Mouse (Mus musculus): ENCODE data around the gene Rasgrp4. TPM values are rescaled to one million over a fixed set of nuclear protein-coding genes. Genes with fewer than 3 reads are reported as not detected.
A peak's percentile ranks its signal among the peaks of the same experiment; 100 is the strongest.

Rasgrp4 gene
- polyA plus RNA-seq, 2 experiments: 0.43 to 4.8 TPM

DNA sequence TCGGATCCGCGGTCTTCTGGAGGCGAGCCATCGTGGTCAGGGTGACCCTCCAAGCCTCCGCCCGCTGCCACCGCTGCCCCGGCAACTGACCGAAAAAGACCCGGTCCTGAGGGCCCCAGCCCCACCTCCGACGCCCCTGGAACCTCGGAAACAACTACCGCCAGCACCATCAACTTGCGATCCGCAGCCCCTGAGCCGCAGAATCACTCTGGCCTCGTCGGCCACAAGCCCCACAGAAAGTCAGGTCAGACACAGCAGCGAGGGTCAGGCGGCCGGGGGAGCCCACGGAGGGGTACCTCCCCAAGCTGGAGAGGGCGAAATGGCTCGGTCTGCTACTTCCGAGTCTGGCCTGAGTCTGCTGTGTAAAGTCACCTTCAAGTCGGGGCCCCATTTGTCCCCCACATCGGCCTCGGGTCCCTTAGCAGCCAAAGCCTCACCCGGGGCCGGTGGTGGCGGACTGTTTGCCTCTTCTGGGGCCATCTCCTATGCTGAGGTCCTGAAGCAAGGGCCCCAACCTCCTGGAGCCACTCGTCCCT is 37.0 kb downstream of the Rasgrp4 start:
- WGBS: 5% methylated on average over 30 of the region's 34 CpGs
- DNase-seq (ENCODE audit: low spot score): no peak
- H3K27me3 ChIP-seq (ENCODE audit: control insufficient read depth, insufficient read depth, low read length): peaks cover 34% of the 10 kb centered on the region

GRCm38 (mm10) chr7:29172390-29173016 is 37.9 kb downstream of the Rasgrp4 start:
- H3K4me3 ChIP-seq (replicated peaks; ENCODE audit: low read length): no peak overlapping the region
- no peak overlapping the region for H3K9ac ChIP-seq (ENCODE audit: low read depth, low read length, severe bottlenecking)
- TF ChIP-seq POLR2A (IDR thresholded peaks at IDR 0.05; ENCODE audit: borderline replicate concordance, extremely low read depth, insufficient read depth, insufficient read length): no peak
- peaks cover 34% of the 10 kb centered on the region for H3K27me3 ChIP-seq (ENCODE audit: control insufficient read depth, insufficient read depth, low read length)
- H3K27ac ChIP-seq (replicated peaks; ENCODE audit: low read depth, low read length): no peak overlapping the region
- no peak overlapping the region for H3K4me2 ChIP-seq (replicated peaks; ENCODE audit: low read depth, low read length, severe bottlenecking)
- 30% methylated on average over 32 of the region's 32 CpGs for WGBS
- peaks cover 44% of the 10 kb centered on the region for H3K36me3 ChIP-seq (ENCODE audit: control insufficient read depth, insufficient read depth, low read length)
- H3K4me1 ChIP-seq (ENCODE audit: control insufficient read depth, insufficient read depth, low read length): peaks cover 20% of the 10 kb centered on the region
- no peaks in the 10 kb centered on the region for H3K9me3 ChIP-seq (ENCODE audit: control insufficient read depth, low read length)
- DNase-seq (ENCODE audit: low spot score): no peak
- ATAC-seq (ENCODE audit: low FRiP score, low read depth): no peak

More for the DNA sequence above, 37.0 kb downstream of the Rasgrp4 start:
- Histone ChIP-seq H3K4me1 (ENCODE audit: control insufficient read depth, insufficient read depth, low read length) (peaks cover 20% of the 10 kb centered on the region), H3K36me3 (ENCODE audit: control insufficient read depth, insufficient read depth, low read length) (peaks cover 38% of the 10 kb centered on the region), H3K9me3 (ENCODE audit: control insufficient read depth, low read length) (no peaks in the 10 kb centered on the region), H3K4me3 (replicated peaks; ENCODE audit: low read length) (peak overlapping the region; percentile 66), H3K9ac (ENCODE audit: low read depth, low read length, severe bottlenecking) (peak overlapping the region; percentile 41), H3K27ac (replicated peaks; ENCODE audit: low read depth, low read length) (no peak overlapping the region), H3K4me2 (replicated peaks; ENCODE audit: low read depth, low read length, severe bottlenecking) (peak overlapping the region; percentile 86)
- no peak for TF ChIP-seq POLR2A (IDR thresholded peaks at IDR 0.05; ENCODE audit: borderline replicate concordance, extremely low read depth, insufficient read depth, insufficient read length)
- no peak for ATAC-seq (ENCODE audit: low FRiP score, low read depth)

- no peak for ATAC-seq (ENCODE audit: low FRiP score, low read depth)
- Histone ChIP-seq H3K4me1 (ENCODE audit: control insufficient read depth, insufficient read depth, low read length) (peaks cover 14% of the 10 kb centered on the region), H3K9ac (ENCODE audit: low read depth, low read length, severe bottlenecking) (no peak overlapping the region), H3K27me3 (ENCODE audit: control insufficient read depth, insufficient read depth, low read length) (peaks cover 9% of the 10 kb centered on the region), H3K36me3 (ENCODE audit: control insufficient read depth, insufficient read depth, low read length) (peaks cover 40% of the 10 kb centered on the region), H3K4me3 (replicated peaks; ENCODE audit: low read length) (no peak overlapping the region), H3K4me2 (replicated peaks; ENCODE audit: low read depth, low read length, severe bottlenecking) (no peak overlapping the region), H3K9me3 (ENCODE audit: control insufficient read depth, low read length) (no peaks in the 10 kb centered on the region), H3K27ac (replicated peaks; ENCODE audit: low read depth, low read length) (no peak overlapping the region)
- WGBS: 90% methylated on average over 4 of the region's 4 CpGs
- TF ChIP-seq POLR2A (IDR thresholded peaks at IDR 0.05; ENCODE audit: borderline replicate concordance, extremely low read depth, insufficient read depth, insufficient read length): no peak
- DNase-seq (ENCODE audit: low spot score): no peak
These were observed 43.5 kb downstream of the Rasgrp4 start for GRCm38 (mm10) chr7:29178106-29178505.

GRCm38 (mm10) chr7:29179323-29179722 is 44.7 kb downstream of the Rasgrp4 start:
- H3K36me3 ChIP-seq (ENCODE audit: control insufficient read depth, insufficient read depth, low read length): peaks cover 28% of the 10 kb centered on the region
- no peaks in the 10 kb centered on the region for H3K27me3 ChIP-seq (ENCODE audit: control insufficient read depth, insufficient read depth, low read length)
- no peak for DNase-seq (ENCODE audit: low spot score)
- TF ChIP-seq POLR2A (IDR thresholded peaks at IDR 0.05; ENCODE audit: borderline replicate concordance, extremely low read depth, insufficient read depth, insufficient read length): no peak
- ATAC-seq (ENCODE audit: low FRiP score, low read depth): no peak
- WGBS: 52% methylated on average over 7 of the region's 7 CpGs
- H3K27ac ChIP-seq (replicated peaks; ENCODE audit: low read depth, low read length): no peak overlapping the region
- no peaks in the 10 kb centered on the region for H3K9me3 ChIP-seq (ENCODE audit: control insufficient read depth, low read length)
- peak overlapping the region; percentile 90 for H3K4me3 ChIP-seq (replicated peaks; ENCODE audit: low read length)
- peak overlapping the region; percentile 89 for H3K4me2 ChIP-seq (replicated peaks; ENCODE audit: low read depth, low read length, severe bottlenecking)
- peak overlapping the region; percentile 82 for H3K9ac ChIP-seq (ENCODE audit: low read depth, low read length, severe bottlenecking)
- peaks cover 14% of the 10 kb centered on the region for H3K4me1 ChIP-seq (ENCODE audit: control insufficient read depth, insufficient read depth, low read length)

GRCm38 (mm10) chr7:29180077-29180853 is 45.6 kb downstream of the Rasgrp4 start, which contains the start of gene Psmd8:
Psmd8 (minus strand) TSS chr7:29180701.
- Histone ChIP-seq H3K4me1 (ENCODE audit: control insufficient read depth, insufficient read depth, low read length) (peaks cover 14% of the 10 kb centered on the region), H3K27ac (replicated peaks; ENCODE audit: low read depth, low read length) (peak within 1 kb of the TSS; percentile 55; the same call in 1 of the 2 replicates), H3K36me3 (ENCODE audit: control insufficient read depth, insufficient read depth, low read length) (peaks cover 19% of the 10 kb centered on the region), H3K4me3 (replicated peaks; ENCODE audit: low read length) (peak within 1 kb of the TSS; percentile 90), H3K27me3 (ENCODE audit: control insufficient read depth, insufficient read depth, low read length) (no peaks in the 10 kb centered on the region), H3K9ac (ENCODE audit: low read depth, low read length, severe bottlenecking) (peak within 1 kb of the TSS; percentile 82), H3K9me3 (ENCODE audit: control insufficient read depth, low read length) (no peaks in the 10 kb centered on the region), H3K4me2 (replicated peaks; ENCODE audit: low read depth, low read length, severe bottlenecking) (peak within 1 kb of the TSS; percentile 89)
- DNase-seq (ENCODE audit: low spot score): peak; percentile 97
- under 1% methylated on average over 56 of the region's 62 CpGs for whole genome bisulfite sequencing
- peak; percentile 92; the same call in 1 of the 2 replicates for TF ChIP-seq POLR2A (IDR thresholded peaks at IDR 0.05; ENCODE audit: borderline replicate concordance, extremely low read depth, insufficient read depth, insufficient read length)
- peak; percentile 97 for ATAC-seq (ENCODE audit: low FRiP score, low read depth)

Data from limb, embryonic 14.5 days (tissue).